Mouse (Mus musculus): ENCODE results near the gene Actg1. TPM values are rescaled to one million over a fixed set of nuclear protein-coding genes. Genes with fewer than 3 reads are reported as not detected.

Gene Actg1
- total RNA-seq, 2 experiments from 2014 or later, result 3,514 to 3,537 TPM

DNA sequence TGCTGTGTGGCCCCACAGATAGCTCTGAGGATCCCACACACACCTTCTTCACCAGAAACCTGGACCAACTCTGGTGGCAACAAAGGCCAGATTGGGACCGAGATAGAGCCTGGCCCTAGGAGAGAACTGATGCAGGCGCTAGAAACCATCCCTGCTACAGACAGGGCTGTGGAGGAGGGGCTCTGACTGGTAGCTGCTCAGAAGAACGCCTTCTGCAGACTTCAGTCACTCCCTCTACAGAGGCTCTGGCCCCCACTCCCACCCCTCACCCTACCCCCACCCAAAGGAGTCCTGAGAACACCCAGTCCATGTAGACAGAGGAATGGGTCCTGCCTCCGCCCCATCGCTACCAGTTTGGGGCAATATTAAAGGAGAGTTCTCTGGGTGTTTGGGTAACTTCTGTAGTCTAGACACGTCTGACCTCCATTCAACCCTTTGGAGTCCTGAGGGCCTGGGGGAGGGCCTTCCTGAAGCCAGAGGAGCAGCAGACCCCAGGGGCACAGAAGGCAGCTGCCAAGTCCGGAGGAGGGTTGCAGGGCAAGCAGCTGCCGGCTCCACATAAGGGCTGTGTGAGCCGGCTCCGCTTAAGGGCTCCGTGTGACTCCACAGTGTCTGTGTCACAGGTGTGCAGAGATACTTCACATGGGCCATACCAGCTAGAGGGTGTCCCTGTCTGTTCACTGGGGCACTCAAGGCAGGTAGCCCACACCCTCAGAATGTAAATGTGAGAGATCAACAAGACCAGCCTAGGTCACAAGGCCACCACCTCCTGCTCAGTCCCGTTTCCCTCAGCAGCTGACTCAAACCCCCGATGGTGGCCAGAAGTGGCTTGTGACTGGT lies 51.8 kb downstream of the Actg1 start:
- no peak for DNase-seq
- intact Hi-C loops (cut with DNase I), result no loop called here

Small RNA genes lying within 50 kb of the gene (microRNA-seq; reads per million reads assigned to microRNA genes)
- gene Gm23419, result not detected
- 9.9 reads per million, percentile 26 among the genes with 10 or more reads in this experiment for gene Mir6935

Other genes starting within 250 kb of the Actg1 start
- 10 to 100 TPM; 18.9 to 19.5 TPM for gene Tepsin, start 249.8 kb downstream of the Actg1 start, total RNA-seq (2021)
- gene Ndufaf8, start 249.6 kb downstream of the Actg1 start, total RNA-seq (2021), result 10 to 100 TPM; 27.9 to 29.6 TPM
- 100 to 1,000 TPM; 113 to 119 TPM for gene Slc38a10, start 197.2 kb downstream of the Actg1 start, total RNA-seq (2021)
- 10 to 100 TPM; 36.5 to 39.5 TPM for gene Bahcc1, start 115.6 kb downstream of the Actg1 start, total RNA-seq (2021)
- gene Fscn2, start 13.0 kb upstream of the Actg1 start, total RNA-seq (2021), result under 1 TPM; 0.42 to 0.44 TPM
- gene Faap100, start 30.2 kb upstream of the Actg1 start, total RNA-seq (2021), result 100 to 1,000 TPM in 1 of 2 experiments, 10 to 100 TPM in 1; 94.5 to 100 TPM
- gene Nploc4, start 89.2 kb upstream of the Actg1 start, total RNA-seq (2021), result 10 to 100 TPM; 63.8 to 66.2 TPM
- 10 to 100 TPM in 1 of 2 experiments, under 1 TPM in 1; 0.77 to 13.3 TPM for gene Tspan10, start 94.1 kb upstream of the Actg1 start, total RNA-seq (2021)
- gene Pde6g, start 105.0 kb upstream of the Actg1 start, total RNA-seq (2021), result under 1 TPM; 0.22 to 0.32 TPM
- 1 to 10 TPM; 7.9 to 9.6 TPM for gene Oxld1, start 109.5 kb upstream of the Actg1 start, total RNA-seq (2021)
- 10 to 100 TPM; 21.2 to 24.6 TPM for gene Ccdc137, start 109.6 kb upstream of the Actg1 start, total RNA-seq (2021)
- gene Arl16, start 119.1 kb upstream of the Actg1 start, total RNA-seq (2021), result 10 to 100 TPM; 43.9 to 46.0 TPM
- gene Mrpl12, start 136.1 kb upstream of the Actg1 start, total RNA-seq (2021), result 10 to 100 TPM; 74.4 to 74.5 TPM
- 10 to 100 TPM; 27.2 to 27.6 TPM for gene Slc25a10, start 143.3 kb upstream of the Actg1 start, total RNA-seq (2021)
- under 1 TPM in 1 of 2 experiments, not detected in 1; 0.18 TPM for gene Gcgr, start 182.2 kb upstream of the Actg1 start, total RNA-seq (2021)
- 100 to 1,000 TPM; 105 to 113 TPM for gene Mcrip1, start 201.2 kb upstream of the Actg1 start, total RNA-seq (2021)
- gene Ppp1r27, start 202.6 kb upstream of the Actg1 start, total RNA-seq (2021), result not detected
- 100 to 1,000 TPM; 187 to 203 TPM for gene P4hb, start 224.7 kb upstream of the Actg1 start, total RNA-seq (2021)
- gene Arhgdia, start 233.1 kb upstream of the Actg1 start, total RNA-seq (2021), result 100 to 1,000 TPM; 351 to 368 TPM
- 100 to 1,000 TPM; 111 to 113 TPM for gene Alyref, start 249.8 kb upstream of the Actg1 start, total RNA-seq (2021)
- gene Anapc11, start 249.9 kb upstream of the Actg1 start, total RNA-seq (2021), result 100 to 1,000 TPM; 113 to 115 TPM

Measured in left cerebral cortex, postnatal 4 days (tissue).